Mouse (Mus musculus) testis, adult 2 months (tissue): ENCODE results near the gene Slc39a13. TPM values are rescaled to one million over a fixed set of nuclear protein-coding genes. Genes with fewer than 3 reads are reported as not detected.

Source experiments
- H3K27ac ChIP-seq: fragments of 200-500 bp; 2 replicates; pipeline ENCODE4 v1.5.1; 2012; ENCODE audit warnings: low read depth, low read length; ENCODE audit not compliant: control insufficient read depth, insufficient read depth
- H3K27me3 ChIP-seq: fragments of 200-500 bp; 2 replicates; pipeline ENCODE4 v1.6.1; 2012; ENCODE audit warnings: mild to moderate bottlenecking, low read length, moderate library complexity; ENCODE audit not compliant: control insufficient read depth, insufficient read depth
- H3K36me3 ChIP-seq: fragments of 200-500 bp; 2 replicates; pipeline ENCODE4 v1.6.1; 2012; ENCODE audit warnings: mild to moderate bottlenecking, low read length; ENCODE audit not compliant: control insufficient read depth, insufficient read depth
- H3K4me1 ChIP-seq: fragments of 200-500 bp; 2 replicates; pipeline ENCODE4 v1.6.1; 2012; ENCODE audit warnings: low read length; ENCODE audit not compliant: control insufficient read depth, insufficient read depth
- H3K4me3 ChIP-seq: fragments of 200-500 bp; 2 replicates; pipeline ENCODE4 v1.5.1; 2012; ENCODE audit warnings: low read depth, mild to moderate bottlenecking, low read length, moderate library complexity, mixed read lengths; ENCODE audit not compliant: control insufficient read depth
- CTCF ChIP-seq: fragments of 200-500 bp; IDR thresholded peaks from 2 replicates; pipeline ENCODE4 v1.5.1; 2012; ENCODE audit warnings: low read depth, mild to moderate bottlenecking, inconsistent platforms, low read length, moderate library complexity; ENCODE audit not compliant: control insufficient read depth, insufficient read depth, insufficient replicate concordance
- POLR2A ChIP-seq: fragments of 200-500 bp; IDR thresholded peaks from 2 replicates; pipeline ENCODE4 v1.6.1; 2012; ENCODE audit warnings: low read depth, mild to moderate bottlenecking, inconsistent platforms, low read length, moderate library complexity; ENCODE audit not compliant: control insufficient read depth
- polyA plus RNA-seq: library from polyadenylated mRNA; depleted of rRNA; stranded (reverse); fragments of >200 nt; gene quantifications from 2 replicates; pipeline ENCODE4 v1.2.3, GENCODE M21; 2012

Gene Slc39a13
- polyA plus RNA-seq, 1 experiment = 67.9 TPM

- Histone ChIP-seq H3K4me1 (peaks cover 4% of the 10 kb centered on the region), H3K27me3 (no peaks in the 10 kb centered on the region), H3K27ac (no peak within 1 kb of the TSS; the same call in 1 of the 2 replicates), H3K4me3 (no peak within 1 kb of the TSS), H3K36me3 (no peaks in the 10 kb centered on the region)
- TF ChIP-seq CTCF (no peak), POLR2A (no peak)
These were observed 34.8 kb downstream of the Slc39a13 start, which contains the start of gene Rapsn for GRCm38 (mm10) chr2:91035385-91035784. TSS of gene Rapsn (plus strand) at chr2:91035620.

DNA sequence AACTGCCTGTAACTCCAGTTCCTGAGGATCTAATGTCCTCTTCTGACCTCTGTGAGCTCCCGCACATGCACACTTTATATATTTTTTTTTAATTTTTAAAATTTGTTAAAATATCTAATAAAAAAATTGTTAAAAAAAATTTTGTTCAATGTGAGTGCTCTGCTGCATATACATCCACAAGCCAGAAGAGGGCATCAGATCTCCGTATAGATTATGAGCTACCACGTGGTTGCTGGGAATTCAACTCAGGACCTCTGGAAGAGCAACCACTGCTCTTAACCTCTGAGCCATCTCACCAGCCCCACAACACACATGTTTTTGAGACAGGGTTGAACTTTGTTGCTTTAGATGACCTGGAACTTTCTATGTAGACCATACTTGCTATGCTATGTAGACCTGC, 37.2 kb downstream of the Slc39a13 start:
- H3K4me1 ChIP-seq = peaks cover 4% of the 10 kb centered on the region
- TF ChIP-seq CTCF = no peak
- no peak for TF ChIP-seq POLR2A
- no peak overlapping the region for H3K27ac ChIP-seq
- no peak overlapping the region for H3K4me3 ChIP-seq
- H3K27me3 ChIP-seq = no peaks in the 10 kb centered on the region
- no peaks in the 10 kb centered on the region for H3K36me3 ChIP-seq

DNA sequence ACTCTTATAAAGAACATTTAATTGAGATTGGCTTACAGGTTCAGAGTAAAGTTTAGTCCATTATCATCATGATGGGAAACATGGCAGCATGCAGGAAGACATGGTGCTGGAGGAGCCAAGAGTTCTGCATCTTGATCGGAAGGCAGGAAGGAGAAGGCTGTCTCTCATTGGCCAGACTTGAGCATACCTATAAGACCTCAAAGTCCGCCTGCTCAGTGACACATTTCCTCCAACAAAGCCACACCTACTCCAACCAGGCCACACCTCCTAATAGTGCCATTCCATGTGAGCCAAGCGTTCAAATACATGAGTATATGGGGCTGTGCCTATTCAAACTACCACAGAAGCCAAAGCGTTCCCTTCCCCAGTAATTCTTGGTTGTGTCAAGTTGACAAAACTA, 39.0 kb downstream of the Slc39a13 start:
- H3K4me3 ChIP-seq = peak overlapping the region; percentile 61
- TF ChIP-seq CTCF (no peak), POLR2A (no peak)

DNA sequence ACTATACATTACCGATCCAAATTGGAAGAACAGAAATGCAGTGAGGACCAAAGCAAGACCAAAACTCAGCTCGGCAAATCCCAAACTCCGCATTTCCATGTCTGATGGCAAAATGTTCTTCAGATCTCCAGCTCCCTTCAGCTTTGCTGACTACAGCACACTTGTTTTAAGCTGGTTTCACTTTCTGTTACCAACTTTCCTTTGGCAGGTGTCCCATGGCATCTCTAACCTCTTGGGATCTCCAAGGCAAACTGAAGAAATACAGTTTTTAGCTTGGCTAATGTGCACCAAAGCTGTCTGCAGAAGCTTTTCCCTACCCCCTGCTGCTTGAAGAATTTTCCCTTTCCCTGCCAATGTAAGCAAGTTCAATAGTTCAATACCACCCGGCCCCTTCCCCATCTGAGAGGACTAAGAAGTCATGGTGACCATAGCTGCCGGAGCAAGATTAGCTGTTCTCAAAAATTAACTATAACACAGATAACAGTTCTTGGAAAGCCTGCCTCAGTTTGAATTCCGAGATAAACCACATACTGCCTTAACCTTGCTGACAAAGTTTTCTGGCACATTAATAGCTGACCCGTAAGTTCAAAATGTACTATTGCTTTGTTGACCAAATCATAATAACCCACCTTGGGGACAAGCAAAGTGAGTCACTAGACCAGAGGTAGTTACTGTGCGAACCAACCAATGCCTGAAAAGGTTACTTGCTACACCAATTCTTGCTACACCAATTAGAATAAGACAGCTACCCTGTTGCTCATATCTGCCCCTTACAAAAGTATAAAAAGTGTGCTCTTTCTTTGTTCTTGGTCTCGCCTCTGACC, 42.6 kb downstream of the Slc39a13 start:
- H3K27ac ChIP-seq = peak overlapping the region; percentile 31; the same call in 1 of the 2 replicates
- no peaks in the 10 kb centered on the region for H3K27me3 ChIP-seq
- H3K4me1 ChIP-seq = no peaks in the 10 kb centered on the region; the same call in 1 of the 2 replicates
- TF ChIP-seq CTCF (no peak), POLR2A (no peak)
- H3K36me3 ChIP-seq = no peaks in the 10 kb centered on the region
- peak overlapping the region; percentile 68 for H3K4me3 ChIP-seq

More for the DNA sequence above, 39.0 kb downstream of the Slc39a13 start:
- H3K27me3 ChIP-seq = no peaks in the 10 kb centered on the region
- no peaks in the 10 kb centered on the region for H3K36me3 ChIP-seq
- H3K27ac ChIP-seq = no peak overlapping the region
- H3K4me1 ChIP-seq = peaks cover 4% of the 10 kb centered on the region

DNA sequence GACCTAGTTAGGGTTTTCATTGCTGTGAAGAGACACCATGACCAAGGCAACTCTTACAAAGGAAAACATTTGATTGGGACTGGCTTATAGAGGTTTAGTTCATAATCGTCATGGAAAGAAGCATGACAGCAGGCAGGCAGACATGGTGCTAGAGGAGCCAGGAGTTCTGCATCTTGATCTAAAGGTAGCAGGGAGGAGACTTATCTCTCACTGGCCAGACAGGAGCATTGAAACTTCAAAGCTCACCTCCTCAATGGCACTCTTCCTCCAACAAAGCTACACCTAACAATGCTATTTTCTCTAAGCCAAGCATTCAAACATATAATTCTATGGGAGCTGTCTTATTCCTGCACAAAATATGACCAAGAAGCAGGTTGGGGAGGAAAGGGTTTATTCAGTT, 43.7 kb downstream of the Slc39a13 start:
- H3K27me3 ChIP-seq = no peaks in the 10 kb centered on the region
- H3K36me3 ChIP-seq = no peaks in the 10 kb centered on the region
- no peak for TF ChIP-seq CTCF
- no peak for TF ChIP-seq POLR2A
- H3K4me3 ChIP-seq = peak overlapping the region; percentile 39
- no peaks in the 10 kb centered on the region; the same call in 1 of the 2 replicates for H3K4me1 ChIP-seq
- H3K27ac ChIP-seq = no peak overlapping the region

DNA sequence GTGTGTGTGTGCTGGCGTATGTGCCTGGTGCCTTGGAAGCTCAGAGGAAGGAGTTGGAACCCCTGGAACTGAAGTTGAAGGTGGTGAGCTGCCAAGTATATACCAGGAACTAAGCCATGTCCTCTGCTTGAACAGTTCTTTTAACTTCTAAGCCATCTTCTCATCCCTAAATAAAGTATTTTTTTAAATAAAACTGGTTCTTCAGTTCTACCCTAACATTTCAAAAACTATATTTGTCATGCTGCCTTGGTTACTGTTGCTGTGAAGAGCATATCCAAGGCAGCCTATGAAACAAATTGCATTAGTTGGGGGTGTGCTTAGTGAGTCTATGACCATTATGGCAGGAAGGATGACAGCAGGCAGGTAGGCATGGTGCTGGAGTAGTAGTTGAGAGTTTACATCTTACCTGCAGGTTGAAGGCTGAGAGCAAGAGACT, 45.1 kb downstream of the Slc39a13 start:
- Histone ChIP-seq H3K4me3 (no peak overlapping the region), H3K4me1 (no peaks in the 10 kb centered on the region), H3K36me3 (no peaks in the 10 kb centered on the region), H3K27me3 (no peaks in the 10 kb centered on the region), H3K27ac (no peak overlapping the region)
- no peak for TF ChIP-seq CTCF

- Histone ChIP-seq H3K27me3 (no peaks in the 10 kb centered on the region), H3K4me1 (no peaks in the 10 kb centered on the region), H3K36me3 (0 out of 2 replicates have a peak, but pooled peaks cover 1% of the 10 kb centered on the region), H3K4me3 (no peak overlapping the region), H3K27ac (no peak overlapping the region)
- TF ChIP-seq POLR2A (no peak), CTCF (no peak)
These were observed 46.3 kb downstream of the Slc39a13 start for GRCm38 (mm10) chr2:91023956-91024355.
